Mouse (Mus musculus) C2C12 (cell line): ENCODE results near the gene Fam174b. TPM values are rescaled to one million over a fixed set of nuclear protein-coding genes. Genes with fewer than 3 reads are reported as not detected.

ENCODE experiments used
- H3K27me3 ChIP-seq: one replicate; pipeline ENCODE4 v1.6.1; 2011; ENCODE audit not compliant: control insufficient read depth, insufficient read depth, insufficient read length
- H3K36me3 ChIP-seq: one replicate; pipeline ENCODE4 v1.6.1; 2011; ENCODE audit not compliant: control insufficient read depth, insufficient read depth
- H3K4me3 ChIP-seq: one replicate; pipeline ENCODE4 v1.5.1; 2011; ENCODE audit warnings: mild to moderate bottlenecking, control low read depth; ENCODE audit not compliant: poor library complexity, insufficient read depth, severe bottlenecking
- H3K79me2 ChIP-seq: one replicate; pipeline ENCODE4 v1.6.1; 2011; ENCODE audit not compliant: control insufficient read depth, insufficient read depth
- H3K79me3 ChIP-seq: one replicate; pipeline ENCODE4 v1.6.1; 2011; ENCODE audit warnings: low read depth, control low read depth
- H3ac ChIP-seq: one replicate; pipeline ENCODE3; 2011; ENCODE audit warnings: low read depth; ENCODE audit not compliant: control insufficient read depth, insufficient read length
- CEBPB ChIP-seq: IDR thresholded peaks from one replicate; pipeline ENCODE4 v1.6.1; 2011; ENCODE audit warnings: low read depth, mild to moderate bottlenecking, control low read depth, moderate library complexity
- CTCF ChIP-seq: IDR thresholded peaks from one replicate; pipeline ENCODE4 v1.5.1; 2011; ENCODE audit not compliant: control insufficient read depth, insufficient read depth, insufficient read length
- FOSL1 ChIP-seq: IDR thresholded peaks from one replicate; pipeline ENCODE4 v1.8.0; 2011; ENCODE audit warnings: mild to moderate bottlenecking, low read length; ENCODE audit not compliant: poor library complexity, insufficient read depth, severe bottlenecking
- MAX ChIP-seq: IDR thresholded peaks from one replicate; pipeline ENCODE4 v1.6.1; 2011; ENCODE audit warnings: mild to moderate bottlenecking, control low read depth
- MYOD1 ChIP-seq: IDR thresholded peaks from one replicate; pipeline ENCODE4 v1.6.1; 2011; ENCODE audit warnings: low read depth; ENCODE audit not compliant: control insufficient read depth, insufficient read length
- MYOG ChIP-seq: IDR thresholded peaks from one replicate; pipeline ENCODE4 v1.6.1; 2011; ENCODE audit not compliant: control insufficient read depth, insufficient read length; ENCODE audit errors: extremely low read depth
- USF1 ChIP-seq: IDR thresholded peaks from one replicate; pipeline ENCODE4 v1.6.1; 2011; ENCODE audit warnings: low read depth, mild to moderate bottlenecking, control low read depth, moderate library complexity
- polyA plus RNA-seq: library from polyadenylated mRNA; unstranded; fragments of >200 nt; fragmentation: generic; extraction: Trizol; gene quantifications from one replicate; pipeline ENCODE4 v1.2.1, GENCODE M21; 2012; ENCODE audit warnings: missing spikeins

The Fam174b gene
- polyA plus RNA-seq, 1 experiment: not detected

DNA sequence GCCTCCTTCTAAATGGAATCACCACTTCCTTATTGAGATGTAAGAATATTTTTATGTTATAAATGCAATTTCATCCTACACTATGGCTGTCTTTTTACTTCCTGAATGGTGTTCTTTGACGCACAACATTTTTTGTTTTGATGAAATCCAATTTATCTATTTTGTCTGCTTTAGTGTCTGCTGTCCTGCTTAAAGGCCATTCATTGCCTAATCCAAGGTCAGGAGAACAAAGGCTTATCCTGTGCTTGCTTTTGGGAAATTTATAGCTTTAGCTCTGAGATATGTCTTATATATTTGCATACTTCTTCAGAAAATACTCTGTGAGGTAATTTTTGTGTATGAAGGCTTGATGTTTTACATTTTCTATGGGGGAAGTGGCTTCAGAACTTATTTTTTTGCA, 13.5 kb downstream of the Fam174b start:
- TF ChIP-seq MYOG: no peak
- no peak for TF ChIP-seq CEBPB
- TF ChIP-seq USF1: no peak
- no peak for TF ChIP-seq MYOD1
- no peak for TF ChIP-seq FOSL1
- TF ChIP-seq MAX: no peak
- TF ChIP-seq CTCF: no peak
- Histone ChIP-seq H3ac (no peak overlapping the region), H3K79me2 (no peaks in the 10 kb centered on the region), H3K36me3 (no peaks in the 10 kb centered on the region), H3K27me3 (no peaks in the 10 kb centered on the region), H3K79me3 (no peaks in the 10 kb centered on the region), H3K4me3 (no peak overlapping the region)

GRCm38 (mm10) chr7:73755377-73756110, 15.4 kb downstream of the Fam174b start:
- H3K79me3 ChIP-seq: no peaks in the 10 kb centered on the region
- TF ChIP-seq MYOD1 (no peak), CEBPB (no peak), MAX (no peak), MYOG (no peak), CTCF (no peak), FOSL1 (no peak), USF1 (no peak)
- no peaks in the 10 kb centered on the region for H3K79me2 ChIP-seq
- H3K4me3 ChIP-seq: no peak overlapping the region
- no peaks in the 10 kb centered on the region for H3K27me3 ChIP-seq
- no peaks in the 10 kb centered on the region for H3K36me3 ChIP-seq
- H3ac ChIP-seq: no peak overlapping the region

GRCm38 (mm10) chr7:73761691-73762189, 21.6 kb downstream of the Fam174b start:
- Histone ChIP-seq H3K4me3 (no peak overlapping the region), H3ac (no peak overlapping the region), H3K79me3 (no peaks in the 10 kb centered on the region)

DNA sequence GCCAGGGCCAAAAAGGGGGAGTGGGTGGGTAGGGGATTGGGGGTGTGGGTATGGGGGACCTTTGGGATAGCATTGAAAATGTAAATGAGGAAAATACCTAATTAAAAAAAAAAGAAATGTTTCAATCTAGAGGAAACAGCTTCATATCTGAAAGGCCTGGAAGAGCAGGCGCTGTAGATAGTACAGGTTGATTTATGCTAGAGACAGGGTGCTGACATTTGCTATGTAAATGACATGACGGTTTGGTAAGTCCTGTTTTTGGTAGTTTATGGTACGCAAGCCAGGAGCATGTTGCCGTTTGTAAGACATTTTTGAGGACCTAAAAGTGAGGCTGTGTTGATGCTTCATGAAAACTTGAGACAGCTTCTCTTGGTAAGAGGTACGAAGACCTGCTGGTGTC, 24.6 kb downstream of the Fam174b start:
- Histone ChIP-seq H3K27me3 (peaks cover 9% of the 10 kb centered on the region), H3ac (no peak overlapping the region), H3K79me3 (no peaks in the 10 kb centered on the region), H3K79me2 (no peaks in the 10 kb centered on the region), H3K36me3 (no peaks in the 10 kb centered on the region), H3K4me3 (no peak overlapping the region)
- TF ChIP-seq USF1 (no peak), FOSL1 (no peak), CEBPB (no peak), MAX (no peak), MYOD1 (no peak), CTCF (no peak), MYOG (no peak)

More at GRCm38 (mm10) chr7:73761691-73762189, 21.6 kb downstream of the Fam174b start:
- Histone ChIP-seq H3K27me3 (peaks cover 9% of the 10 kb centered on the region), H3K36me3 (no peaks in the 10 kb centered on the region), H3K79me2 (no peaks in the 10 kb centered on the region)
- no peak for TF ChIP-seq CEBPB
- no peak for TF ChIP-seq FOSL1
- no peak for TF ChIP-seq MAX
- no peak for TF ChIP-seq USF1
- TF ChIP-seq MYOG: no peak
- no peak for TF ChIP-seq MYOD1
- no peak for TF ChIP-seq CTCF

GRCm38 (mm10) chr7:73765186-73765903, 25.2 kb downstream of the Fam174b start:
- H3K4me3 ChIP-seq: no peak overlapping the region
- H3ac ChIP-seq: no peak overlapping the region
- TF ChIP-seq CTCF (no peak), MAX (no peak), MYOG (no peak), CEBPB (no peak), MYOD1 (no peak), FOSL1 (no peak), USF1 (no peak)
- H3K79me2 ChIP-seq: no peaks in the 10 kb centered on the region
- peaks cover 9% of the 10 kb centered on the region for H3K27me3 ChIP-seq
- H3K36me3 ChIP-seq: no peaks in the 10 kb centered on the region
- H3K79me3 ChIP-seq: no peaks in the 10 kb centered on the region
